Mouse (Mus musculus) brain, embryonic 14.5 days (tissue): Measurements from ENCODE around the gene Sash1.

Source experiments
- CTCF ChIP-seq: fragments of 200-500 bp; IDR thresholded peaks from 2 replicates; pipeline ENCODE4 v1.5.1; 2012; ENCODE audit warnings: inconsistent platforms, mild to moderate bottlenecking, moderate library complexity, borderline replicate concordance; ENCODE audit not compliant: insufficient read depth, insufficient read length; ENCODE audit errors: extremely low read depth
- POLR2A ChIP-seq: fragments of 200-500 bp; IDR thresholded peaks from 2 replicates; pipeline ENCODE4 v1.6.1; 2012; ENCODE audit warnings: mild to moderate bottlenecking, inconsistent platforms, borderline replicate concordance; ENCODE audit not compliant: poor library complexity, insufficient read depth, insufficient read length, severe bottlenecking; ENCODE audit errors: extremely low read depth

DNA sequence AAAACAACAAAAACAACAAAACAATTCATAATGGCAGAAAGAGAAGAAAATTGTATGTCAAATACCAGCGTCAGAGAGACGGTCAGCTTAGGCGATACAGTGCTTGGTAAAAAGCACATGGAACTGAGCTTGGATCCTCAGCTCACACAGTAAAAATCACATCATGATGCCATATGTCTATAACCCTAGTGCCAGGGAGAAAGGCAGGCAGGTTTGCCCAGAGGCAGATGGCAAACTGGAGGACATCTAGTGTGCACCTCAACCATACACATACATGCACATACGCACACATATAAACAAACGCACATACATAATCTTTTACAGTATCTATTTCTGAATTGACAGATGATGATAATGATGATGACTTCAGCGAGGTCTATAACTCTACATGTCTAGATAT lies 96.8 kb downstream of the Sash1 start:
- no peak for TF ChIP-seq CTCF
- no peak for TF ChIP-seq POLR2A
